Mouse (Mus musculus) megakaryocyte progenitor cell, adult 5-6 weeks (primary cell): Measurements from ENCODE around the gene Kcnmb2. TPM values are rescaled to one million over a fixed set of nuclear protein-coding genes. Genes with fewer than 3 reads are reported as not detected.

Experiments used
- ATAC-seq: replicated peaks from 2 replicates; pipeline ENCODE4 v1.8.0; 2016; ENCODE audit warnings: mild to moderate bottlenecking, moderate TSS enrichment, inconsistent platforms; ENCODE audit not compliant: poor library complexity
- total RNA-seq, 2 experiments: library from RNA; stranded (forward) in 1 of 2; stranded (reverse) in 1 of 2; fragments of 157-497, 149-512 nt in 1 of 2; fragments of 200-1000 nt in 1 of 2; gene quantifications; 2 replicates each; pipeline versions ENCODE4 v1.2.3 to v1.2.4; 2015 to 2017

Kcnmb2 gene
- total RNA-seq, 2 experiments from 2014 or later, result not detected

DNA sequence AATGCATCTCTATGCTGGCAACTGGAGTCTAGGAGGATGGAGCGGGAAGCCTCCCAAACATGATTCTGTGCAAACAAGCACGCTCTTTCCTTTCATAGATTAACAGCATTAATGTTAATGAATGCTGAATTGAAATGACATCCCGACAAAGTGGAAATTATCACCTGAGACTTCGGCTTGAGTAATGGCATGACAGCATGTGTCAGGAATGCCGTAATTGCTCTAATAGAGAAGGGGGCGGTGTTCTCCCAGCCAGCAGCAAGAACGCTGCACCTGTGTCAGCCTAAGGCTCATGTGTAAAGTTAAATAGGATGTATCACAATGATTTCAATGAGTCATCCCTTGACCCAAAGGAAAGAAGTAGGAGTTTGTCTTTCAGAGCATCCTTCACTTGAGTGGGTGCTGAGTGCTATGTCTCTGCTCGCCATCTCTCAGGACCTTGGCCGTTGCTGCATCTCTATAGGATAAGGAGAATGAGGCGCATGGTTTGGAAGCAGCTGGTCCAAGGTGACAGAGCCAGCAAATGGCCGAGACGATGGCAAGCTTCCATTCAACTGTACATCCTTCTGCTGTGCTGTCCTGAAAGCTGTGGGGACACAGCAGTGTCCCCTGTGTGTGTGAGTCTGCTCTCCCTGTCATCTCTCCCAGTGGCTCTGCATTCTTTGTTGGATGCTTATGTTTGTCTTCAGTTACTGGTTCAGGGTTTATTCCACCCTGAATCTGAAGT is 110.1 kb downstream of the Kcnmb2 start:
- no peak for ATAC-seq

DNA sequence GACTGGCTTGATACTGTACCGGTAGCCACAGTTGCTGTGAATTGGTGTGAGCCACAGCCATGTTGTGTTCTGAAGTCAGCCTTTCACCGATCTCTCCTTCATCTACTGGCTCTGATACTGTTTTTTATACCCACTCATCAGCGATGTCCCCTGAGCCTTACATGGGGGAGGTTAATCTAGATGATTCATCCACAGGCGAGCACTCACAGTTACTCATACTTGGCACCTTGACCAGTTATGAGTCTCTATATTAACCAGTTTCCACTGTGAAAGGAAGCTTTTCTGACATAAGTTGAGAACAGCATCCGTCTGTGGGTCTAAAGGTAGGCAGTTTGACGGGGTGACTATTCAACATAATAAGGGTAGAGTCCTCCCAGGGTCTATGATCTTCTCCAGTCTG is 118.7 kb downstream of the Kcnmb2 start:
- no peak for ATAC-seq

DNA sequence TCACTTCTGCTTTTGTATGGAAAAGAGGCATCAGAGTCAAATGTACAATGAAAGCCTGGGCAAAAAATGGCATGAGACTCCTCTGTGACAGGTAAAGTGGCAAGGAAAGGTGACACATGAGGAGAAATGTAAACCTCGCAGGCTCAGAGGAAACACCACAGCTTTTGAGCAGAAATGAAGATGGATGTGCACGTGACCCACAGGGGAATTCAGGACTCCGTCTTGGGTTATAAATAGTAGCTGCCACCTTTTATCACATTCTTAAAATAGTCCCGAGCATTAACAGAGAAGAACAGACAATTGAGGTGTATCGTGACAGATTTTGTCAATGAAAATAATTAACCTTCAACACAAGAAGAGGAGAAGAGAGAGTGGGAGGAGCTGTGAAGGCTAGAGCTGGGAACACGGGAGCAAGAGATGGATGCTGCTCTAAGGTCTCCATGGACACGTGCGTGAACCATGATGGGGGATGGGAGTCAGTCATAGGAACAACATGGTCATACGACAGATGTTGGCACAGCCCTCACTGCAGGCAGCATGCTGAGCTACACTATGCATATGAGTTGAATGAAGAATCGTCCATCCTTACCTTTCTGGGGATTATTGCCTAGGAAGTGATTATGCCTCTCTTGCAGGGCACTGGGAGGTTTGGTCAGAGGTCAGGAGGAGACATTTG is 127.2 kb downstream of the Kcnmb2 start:
- no peak for ATAC-seq

DNA sequence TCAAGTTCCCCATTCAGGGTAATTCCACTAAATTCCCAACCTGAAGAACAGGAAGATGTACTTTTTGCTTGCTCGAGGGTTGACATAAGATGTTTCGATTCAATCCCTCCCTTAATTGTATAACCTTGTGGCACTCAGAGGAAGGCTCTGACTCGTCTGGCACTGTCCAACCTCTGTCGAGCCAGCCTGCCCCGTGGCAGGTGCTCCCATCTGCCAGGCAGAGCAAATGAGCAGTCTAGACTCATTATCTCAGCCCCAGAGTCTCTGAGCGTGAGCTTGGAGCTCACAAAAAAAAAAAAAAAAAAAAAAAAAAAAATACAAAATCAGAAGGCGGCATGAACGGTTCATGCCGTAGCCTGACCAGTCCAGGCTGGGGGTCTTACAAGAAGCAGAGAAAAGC is 130.1 kb downstream of the Kcnmb2 start:
- ATAC-seq, result no peak

DNA sequence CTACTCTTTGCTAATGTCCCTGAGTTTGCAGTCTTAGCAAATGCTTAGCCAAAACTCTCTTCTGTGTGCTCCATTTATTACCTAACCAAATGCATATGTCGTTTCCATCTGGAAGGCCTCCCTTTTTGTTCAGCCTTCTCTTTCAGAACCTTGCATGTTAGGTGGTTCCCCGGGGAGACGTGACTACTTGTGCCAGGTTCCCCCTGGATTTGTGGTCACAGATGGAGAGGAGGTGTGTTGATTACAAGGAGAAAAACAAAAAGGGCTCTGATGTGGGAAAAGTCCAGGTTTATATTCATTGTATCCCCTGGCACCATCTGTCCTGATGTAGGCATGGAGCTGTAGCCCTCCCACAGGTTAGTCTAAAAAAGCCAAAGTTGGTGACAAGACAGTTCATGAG is 141.5 kb downstream of the Kcnmb2 start:
- no peak for ATAC-seq

DNA sequence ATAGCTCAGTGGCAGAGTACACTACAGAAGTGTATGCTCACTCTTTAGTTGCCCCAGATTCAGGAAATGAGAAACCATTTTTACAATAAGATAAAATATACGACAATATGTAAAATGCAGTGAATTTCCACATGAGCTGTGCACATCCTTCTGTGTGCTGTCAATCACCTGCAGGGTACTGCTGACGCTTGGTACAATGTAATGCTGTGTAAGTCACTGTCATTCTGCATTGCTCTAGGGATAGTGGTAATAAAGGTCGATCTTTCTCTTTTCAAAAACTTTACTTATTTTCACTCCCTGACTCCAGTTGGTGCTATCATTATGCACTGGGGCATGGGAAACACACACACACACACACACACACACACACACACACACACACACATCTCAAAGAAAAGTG is 146.5 kb downstream of the Kcnmb2 start:
- no peak for ATAC-seq

DNA sequence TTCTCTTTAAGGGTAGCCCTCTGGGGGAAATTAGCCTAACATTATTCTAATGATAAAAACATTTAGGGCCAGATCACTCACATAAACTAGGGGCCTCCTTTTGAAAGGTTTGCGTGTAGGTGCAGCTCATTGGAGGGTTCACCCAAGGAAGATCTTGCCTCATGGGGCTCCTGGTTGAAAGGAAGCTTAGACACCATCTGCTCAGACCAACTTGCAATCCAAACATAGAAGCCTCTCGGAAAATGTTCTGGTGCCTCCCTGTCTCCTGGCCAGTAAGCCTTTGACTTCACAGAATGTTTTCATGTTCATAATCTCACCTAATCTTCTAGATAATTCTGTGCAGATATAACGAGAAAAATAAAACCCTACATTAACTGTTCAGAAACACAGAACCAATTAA is 150.3 kb downstream of the Kcnmb2 start:
- ATAC-seq, result no peak

DNA sequence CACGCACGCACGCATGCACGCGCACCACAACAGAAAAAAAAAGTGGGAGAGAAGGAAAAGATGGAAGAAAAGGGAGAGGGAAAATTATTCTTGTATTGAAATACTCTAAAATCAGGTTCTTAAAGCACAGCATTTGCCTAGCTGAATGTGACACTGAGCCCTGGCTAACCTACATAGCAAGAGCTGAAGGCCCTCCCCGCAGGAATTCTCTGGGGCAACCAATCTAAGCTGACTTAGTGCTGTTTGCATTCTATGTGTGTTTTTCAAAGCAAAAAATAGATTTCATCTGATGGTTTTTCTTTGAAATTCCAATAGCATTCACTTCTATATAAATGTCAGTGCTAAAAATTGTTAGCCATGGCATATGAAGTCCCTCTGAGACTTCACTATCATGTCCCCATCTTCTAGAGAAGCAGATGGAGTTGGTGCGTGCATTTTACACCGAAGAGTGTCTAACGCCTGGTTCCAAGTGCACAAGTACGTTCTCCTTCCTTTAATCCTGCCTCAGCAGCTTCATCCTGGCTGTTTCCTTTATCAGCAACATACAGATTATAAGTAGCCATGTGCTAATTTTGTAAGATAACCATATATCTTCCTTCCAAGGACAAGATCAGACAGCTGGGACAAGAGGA is 151.4 kb downstream of the Kcnmb2 start:
- no peak for ATAC-seq

DNA sequence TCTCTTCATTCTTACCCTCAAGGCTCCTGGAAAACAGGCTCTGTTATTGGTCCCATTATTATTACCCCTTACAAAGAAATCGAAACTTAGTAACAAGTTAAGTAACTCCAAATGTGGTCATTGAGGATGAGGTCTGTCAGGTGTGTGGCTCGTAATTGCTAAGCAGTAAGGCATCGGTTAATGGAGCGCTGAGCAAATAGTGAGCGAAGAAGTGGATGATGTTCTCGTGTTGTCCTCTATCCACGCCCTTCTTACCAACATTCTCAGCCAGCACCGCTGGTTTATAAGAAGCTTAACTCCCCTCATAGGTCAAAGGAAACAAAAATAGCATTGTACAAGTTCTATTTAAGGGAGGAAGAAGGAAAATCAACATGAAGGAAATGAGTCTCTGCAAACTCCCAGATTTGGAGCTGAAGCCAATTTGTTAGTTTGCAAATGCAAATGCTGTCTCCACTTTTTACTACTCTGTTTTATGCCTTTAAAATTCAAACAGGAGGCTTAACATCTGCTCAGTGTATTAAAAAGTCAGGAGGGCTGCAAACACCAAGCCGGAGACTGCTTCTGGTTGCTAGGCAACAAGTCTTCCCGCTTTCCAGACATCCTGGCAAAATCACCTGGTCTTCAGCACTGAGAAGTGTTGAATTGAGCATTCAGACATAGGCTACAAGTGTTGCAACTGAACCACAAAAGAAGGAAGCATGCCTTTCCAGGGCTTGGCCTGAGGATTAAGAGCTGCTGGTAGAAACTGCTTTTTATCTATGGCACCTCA is 157.8 kb downstream of the Kcnmb2 start:
- ATAC-seq, result no peak

DNA sequence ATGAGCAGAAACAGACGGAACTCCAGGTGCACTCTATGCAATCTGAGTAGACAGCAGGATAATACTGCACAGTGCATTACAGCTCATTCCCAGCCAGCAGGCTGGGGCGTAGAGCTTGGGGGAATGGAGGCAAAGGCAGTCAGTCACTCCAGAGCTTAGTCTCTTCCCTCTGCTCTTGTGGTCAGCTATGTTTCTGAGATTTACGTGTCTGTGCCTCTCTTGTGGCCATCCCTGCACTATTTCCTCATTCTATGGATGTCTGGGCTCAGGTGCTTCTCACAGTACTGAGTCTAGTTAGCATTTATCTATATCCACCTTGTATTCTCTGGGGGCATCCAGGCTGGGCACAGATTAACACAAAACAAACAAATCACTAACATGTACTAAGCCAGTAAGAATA is 160.4 kb downstream of the Kcnmb2 start:
- ATAC-seq, result no peak

DNA sequence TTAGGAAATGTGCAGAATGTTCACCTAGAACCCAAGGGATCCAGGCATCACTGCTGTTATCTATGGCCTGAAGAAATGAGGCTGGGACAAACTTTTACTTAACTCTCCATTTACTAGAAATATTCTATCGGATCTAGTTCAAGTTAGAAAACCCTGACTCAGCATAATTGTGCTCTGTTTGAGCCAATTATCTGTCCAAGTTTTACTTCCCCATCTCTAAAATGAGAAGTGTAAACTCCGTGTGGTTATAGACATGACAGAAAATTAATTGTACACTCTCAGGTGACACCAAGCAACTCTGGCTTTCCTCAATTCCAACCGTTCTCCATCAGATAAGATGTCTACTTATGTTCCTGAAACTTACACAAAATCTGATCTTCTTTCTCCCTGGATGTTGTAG is 161.0 kb downstream of the Kcnmb2 start:
- peak; percentile 48; the same call in 1 of the 2 replicates for ATAC-seq

DNA sequence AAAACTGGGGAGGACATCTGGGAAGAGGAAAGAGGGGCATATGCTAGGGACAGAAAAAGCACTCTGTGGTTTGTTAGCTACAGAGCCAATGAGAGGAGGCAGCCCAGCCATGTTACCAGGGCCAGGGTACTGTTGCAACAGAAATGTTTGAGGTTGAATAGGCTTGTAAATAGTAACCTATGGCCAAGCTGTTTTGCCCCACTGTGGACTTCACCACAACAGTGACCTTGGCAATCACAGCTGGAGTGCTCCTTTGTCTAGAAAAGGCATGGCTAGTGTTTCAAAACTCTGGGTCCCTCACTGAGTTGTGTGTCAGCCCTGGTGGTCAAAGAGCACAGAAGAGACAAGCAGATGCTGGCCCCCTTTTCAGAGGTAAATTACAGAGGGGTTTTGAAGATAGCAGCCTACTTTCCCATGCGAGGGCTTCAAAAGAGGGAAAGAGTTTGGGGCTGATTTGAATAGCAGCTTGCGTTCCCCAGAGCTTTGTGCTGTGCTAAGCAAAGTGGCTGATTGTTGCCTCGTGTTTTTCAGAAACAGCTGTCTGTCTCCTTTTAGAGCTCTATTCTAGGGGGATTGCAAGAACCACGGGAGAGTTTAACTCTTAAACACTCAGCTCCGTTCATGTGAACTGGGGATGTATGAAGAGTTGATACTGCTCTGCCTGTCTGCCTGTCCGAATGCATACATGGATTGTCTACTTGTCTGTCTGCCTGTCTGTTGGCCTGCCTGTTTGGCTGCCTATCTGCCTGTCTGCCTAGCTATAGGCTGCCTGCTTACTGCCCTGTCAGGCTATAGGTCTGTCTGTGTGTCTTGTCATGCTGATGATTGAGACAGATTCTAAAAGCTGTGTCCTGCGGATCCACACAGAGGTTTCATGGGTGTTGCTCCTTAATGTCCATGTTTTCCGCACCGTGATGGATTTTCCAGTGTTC is 165.0 kb downstream of the Kcnmb2 start:
- ATAC-seq, result no peak

DNA sequence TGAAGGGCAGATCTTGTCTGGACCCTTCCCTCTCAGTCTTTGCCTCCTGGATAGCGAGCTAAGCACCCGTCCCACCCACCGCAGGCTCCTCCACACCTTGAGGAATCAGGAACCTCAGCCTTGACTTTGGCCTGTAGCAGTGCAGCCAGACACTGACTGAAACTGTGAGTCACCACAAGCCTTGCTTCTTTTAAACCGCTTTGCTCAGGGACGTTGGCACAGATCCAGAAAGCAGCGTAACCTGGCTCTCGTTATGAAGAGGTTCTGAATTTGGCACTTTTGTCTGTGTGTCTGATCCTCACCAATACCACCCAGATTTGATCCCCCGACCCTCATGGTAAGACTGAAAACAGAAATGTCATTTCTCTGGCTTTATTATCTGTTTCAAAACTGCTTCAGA is 171.6 kb downstream of the Kcnmb2 start:
- no peak for ATAC-seq

DNA sequence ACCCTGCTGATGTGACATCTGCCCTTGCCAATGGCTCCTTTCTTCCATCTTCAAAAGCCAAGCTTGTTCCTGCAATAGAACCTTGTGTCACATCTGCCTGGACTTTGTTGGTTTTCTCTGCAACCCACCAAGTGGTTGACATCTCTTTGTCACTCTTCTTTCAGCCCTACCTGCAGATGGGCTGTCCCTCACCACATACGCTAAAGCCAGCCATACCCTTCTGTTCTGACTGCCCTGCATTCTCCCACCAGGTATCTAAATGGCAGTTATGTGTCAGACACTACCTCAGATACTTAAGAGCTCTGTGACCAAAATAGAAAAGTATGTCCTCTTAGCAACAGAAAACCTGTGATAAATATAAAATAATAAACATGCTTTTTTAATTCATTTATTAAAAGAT is 186.5 kb downstream of the Kcnmb2 start:
- ATAC-seq, result no peak

DNA sequence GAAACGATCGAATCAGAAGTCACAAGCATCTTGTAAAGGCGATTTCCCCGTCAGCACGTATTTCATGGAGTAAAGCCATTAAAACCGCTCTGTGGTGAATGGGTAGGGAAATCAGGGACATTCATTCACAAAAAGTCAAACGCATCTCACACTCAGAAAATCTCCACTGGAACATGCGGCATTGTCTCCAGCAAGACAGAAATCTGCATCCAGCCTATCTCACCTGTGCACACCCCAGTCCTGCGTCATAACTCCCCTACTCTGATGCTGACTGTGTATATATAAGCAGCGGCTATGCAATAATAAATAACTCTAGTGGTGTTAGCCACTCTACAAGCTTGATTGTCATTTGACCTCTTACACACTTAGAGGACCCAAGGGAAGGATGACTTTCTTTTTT is 199.1 kb downstream of the Kcnmb2 start:
- ATAC-seq, result no peak

DNA sequence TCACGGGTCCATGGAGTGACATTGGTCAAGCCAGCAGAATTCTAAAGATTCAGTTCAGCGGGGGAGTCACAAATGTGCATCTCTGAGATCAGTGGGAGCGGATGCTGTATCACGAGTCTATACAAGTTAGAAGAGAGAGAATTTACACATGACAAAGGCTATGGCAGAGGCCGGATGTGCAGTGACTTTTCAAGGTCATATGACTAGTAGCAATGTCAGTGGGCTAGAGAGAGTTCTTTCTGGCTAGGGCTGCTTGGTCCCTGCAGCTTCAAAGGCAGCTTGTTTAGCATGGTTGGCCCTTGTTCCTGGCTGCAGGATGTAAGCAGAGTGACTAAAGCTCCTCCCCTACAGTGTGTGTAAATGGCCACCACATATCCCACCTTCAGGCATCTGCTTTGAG is 217.5 kb downstream of the Kcnmb2 start:
- ATAC-seq, result no peak

DNA sequence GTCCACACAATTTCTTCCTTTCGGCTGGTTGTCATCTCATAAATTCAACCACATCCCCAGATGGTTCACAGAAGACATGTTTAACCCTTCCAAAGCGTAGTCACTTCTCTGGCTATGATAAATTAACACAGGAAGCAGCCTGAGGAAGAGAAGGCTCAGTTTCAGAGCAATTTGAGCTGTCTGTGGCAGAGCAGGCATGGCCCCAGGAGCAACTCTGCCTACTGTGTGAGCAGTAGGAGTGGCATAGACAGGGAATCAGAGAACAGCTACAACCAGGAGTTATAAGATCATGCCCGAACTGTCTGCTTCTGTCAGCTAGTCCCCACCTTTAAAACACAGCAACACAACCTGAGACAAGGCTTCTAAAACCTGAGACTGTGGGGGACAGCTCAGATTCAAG is 219.4 kb downstream of the Kcnmb2 start:
- ATAC-seq, result no peak

DNA sequence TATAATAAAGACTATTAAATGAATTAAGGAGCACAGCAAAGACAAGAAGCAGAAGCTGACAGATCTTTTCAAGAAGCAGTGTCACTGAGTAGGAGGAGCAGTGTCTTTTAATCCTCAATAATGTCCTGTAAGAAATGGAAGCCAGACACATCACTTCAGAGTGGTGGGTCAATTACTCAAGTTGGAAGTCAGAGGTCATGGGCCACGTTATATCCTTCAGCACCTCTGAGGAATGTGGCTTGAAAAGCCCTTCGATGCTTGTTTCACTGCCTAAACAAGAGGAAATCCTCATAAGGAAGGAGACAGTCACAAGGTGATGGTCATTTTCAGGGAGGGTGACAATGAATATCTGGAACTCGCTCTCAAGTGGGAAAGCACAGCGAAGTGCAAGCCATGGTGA is 223.1 kb downstream of the Kcnmb2 start:
- no peak for ATAC-seq

DNA sequence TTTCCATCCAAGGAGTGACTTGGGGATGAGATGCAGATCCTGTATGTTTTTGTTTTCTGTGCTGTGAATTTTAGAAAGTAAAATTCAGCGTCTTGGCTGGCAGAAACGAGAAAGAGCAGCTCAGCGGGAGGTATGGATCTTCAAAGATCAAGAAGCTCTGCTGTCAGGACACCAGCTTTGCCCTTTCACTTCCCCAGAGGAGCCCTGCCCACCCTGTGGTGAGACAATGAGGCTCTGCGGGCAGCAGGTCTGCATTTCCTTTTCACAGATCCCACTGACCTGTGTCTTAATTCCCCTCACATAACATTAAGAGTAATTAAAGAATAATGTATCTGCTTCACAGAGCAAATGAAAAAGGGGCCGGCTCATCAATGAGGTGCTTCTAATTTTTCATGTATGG is 226.1 kb downstream of the Kcnmb2 start:
- ATAC-seq, result no peak

DNA sequence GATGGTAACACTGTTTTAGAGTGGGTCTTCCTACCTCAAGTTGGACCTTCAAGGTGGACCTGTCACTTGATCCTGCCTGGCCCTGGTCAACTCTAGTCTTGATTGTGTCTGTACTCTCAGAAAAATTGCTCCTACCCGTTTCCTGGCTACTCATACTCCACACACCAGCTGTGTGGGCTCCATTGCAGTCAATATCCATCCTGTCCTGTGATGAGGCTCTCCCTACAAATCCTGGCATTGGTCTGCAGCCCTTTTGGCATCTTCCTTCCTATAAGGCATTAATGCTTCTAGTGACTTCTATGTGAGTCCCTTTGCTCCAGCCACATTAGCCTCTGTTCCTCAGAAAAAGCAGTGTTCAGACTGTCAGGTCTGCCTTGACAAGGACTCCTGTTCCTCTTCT is 228.4 kb downstream of the Kcnmb2 start:
- ATAC-seq, result no peak
